Mouse (Mus musculus) megakaryocyte, adult 5-6 weeks (primary cell): ENCODE measurements around the gene Atg101. TPM values are rescaled to one million over a fixed set of nuclear protein-coding genes. Genes with fewer than 3 reads are reported as not detected.
A peak's percentile ranks its signal among the peaks of the same experiment; 100 is the strongest.

Experiments used
- ATAC-seq: 2 replicates; pipeline ENCODE4 v1.8.0; 2016; ENCODE audit warnings: mild to moderate bottlenecking, inconsistent platforms; ENCODE audit not compliant: poor library complexity, severe bottlenecking
- total RNA-seq, 2 experiments: library from RNA; stranded (forward) in 1 of 2; stranded (reverse) in 1 of 2; fragments of 153-499, 151-499 nt in 1 of 2; fragments of 221-1000, 200-1000 nt in 1 of 2; gene quantifications; 2 replicates each; pipeline versions ENCODE4 v1.2.3 to v1.2.4; 2015 to 2017

The Atg101 gene
- total RNA-seq (2015) = 8.2 and 12.1 TPM in 2 replicates
- 53.3 and 58.0 TPM in 2 replicates for total RNA-seq (2017)

DNA sequence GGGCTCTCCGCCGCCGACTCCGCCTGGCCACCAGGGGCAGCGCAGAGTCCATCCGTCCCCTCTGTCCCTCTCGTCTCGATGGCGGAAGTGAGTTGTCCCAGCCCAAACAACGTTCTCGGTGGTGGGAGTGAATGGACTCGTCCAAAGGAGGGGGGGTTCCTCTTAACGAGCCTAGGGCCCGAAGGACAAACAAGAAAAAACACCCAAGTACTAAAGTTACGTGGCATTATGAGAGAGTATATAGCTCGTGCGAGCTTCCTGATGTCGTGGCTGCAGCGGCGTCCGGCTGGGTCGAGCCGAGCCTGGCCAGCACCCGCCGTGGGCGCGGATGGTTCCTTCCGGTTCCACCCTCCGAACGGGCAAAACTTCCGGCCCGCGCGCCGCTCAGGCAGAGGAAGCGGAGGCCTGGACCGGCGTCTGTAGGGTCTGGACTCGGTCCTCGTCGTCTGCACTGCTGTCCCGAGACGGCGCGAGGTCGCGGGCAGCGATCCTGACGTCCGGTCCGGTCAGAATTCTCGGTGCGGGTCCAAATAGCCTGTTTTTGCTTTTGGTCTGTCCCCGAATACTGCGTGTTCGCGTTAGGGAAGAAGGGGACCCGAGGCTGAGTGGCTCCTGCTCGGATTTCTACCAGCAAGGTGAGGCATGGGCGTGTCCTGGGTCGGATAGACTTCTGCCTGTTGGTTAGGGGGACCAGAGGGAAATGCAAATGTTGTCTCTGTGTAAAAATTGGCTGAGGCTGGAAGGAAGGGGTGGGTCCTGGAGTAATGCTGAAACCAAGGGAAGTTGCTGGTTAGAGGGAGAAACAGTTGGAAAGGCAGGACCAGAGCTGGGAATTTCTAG lies at the start of gene Atg101:
Gene Atg101 (plus strand): TSS at position 362 of the 840 bp plus-strand sequence.
- peak; percentile 92 for ATAC-seq

DNA sequence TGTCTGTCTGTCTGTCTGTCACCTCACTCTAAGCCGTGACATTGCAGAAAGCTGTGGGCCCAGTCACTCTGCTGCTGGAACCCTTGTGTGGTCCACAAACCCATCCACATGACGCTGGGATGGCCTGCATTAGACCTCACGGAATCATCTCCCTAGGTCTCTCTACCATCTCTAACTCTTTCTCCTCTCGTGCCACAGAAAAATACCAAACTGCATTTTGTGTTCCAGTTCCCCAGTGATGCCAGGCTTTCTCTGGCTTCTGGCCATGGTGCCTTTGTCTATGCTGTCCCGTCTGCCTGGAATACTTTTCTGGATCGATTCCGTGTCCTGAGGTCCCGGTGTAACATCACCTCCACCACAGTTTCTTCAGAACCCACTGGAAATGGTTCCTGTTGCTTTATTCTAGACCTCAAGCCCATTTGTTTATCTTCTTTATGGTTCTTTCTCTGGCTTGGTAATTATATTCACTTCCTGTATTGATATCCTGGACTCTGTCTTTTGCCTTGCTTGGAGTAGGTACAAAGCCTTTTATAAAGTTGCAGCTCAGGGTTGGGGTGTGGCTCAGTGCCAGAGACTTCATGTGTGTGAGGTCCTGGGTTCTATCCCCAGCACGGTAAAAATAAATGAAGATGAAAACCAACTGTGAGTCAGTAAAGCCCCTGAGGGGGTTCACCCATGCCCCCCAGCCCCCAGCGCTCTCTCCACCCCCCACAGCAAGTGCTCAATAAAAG lies 49.3 kb upstream of the Atg101 start:
- no peak for ATAC-seq

DNA sequence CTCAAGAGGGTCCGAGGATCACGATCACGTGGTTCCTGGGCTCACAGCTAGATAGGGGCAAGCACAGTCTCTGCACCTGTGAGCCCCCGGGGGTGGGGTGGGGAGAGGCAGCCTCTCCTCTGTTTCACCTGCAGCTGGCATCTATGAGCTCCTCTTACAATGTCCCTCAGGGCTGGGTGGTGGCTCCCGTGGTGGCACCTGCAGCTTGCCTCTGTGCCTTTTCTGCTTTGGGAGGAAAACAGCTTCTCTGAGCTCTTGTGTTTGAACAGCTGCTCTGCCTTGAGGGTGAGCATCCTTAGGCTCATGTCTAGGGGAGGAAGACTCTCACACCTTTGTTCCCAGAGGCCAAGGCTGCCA lies 48.8 kb upstream of the Atg101 start:
- ATAC-seq = no peak

DNA sequence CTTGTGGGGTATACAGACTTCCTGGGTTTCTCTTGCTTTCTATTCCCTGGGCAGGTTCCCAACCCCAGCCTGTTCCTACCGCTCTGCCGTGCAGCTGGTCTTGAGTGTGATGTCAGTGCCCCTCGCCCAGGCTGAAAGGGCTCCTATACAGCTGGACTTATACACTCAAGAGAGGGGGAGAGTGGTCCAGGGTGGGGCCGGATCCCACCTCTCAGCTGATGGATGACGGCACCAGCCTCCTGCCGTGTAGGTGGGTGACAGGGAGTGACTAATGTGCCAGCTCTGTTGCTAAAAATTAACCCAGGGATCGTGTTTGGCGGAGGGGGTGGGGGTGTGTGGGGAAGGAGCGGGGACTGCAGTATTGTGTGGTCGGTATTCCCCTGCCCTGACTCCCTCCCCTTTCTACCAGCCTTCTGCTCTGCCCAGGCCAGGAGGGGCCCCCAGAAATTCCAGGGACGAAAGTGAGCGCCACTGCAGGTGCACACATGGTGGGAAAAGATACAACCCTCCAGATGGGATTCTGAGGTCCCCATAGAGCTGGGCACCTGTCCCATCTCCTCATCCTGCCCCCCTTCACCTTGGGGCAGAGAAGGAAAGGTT lies 48.2 kb upstream of the Atg101 start:
- ATAC-seq = no peak

DNA sequence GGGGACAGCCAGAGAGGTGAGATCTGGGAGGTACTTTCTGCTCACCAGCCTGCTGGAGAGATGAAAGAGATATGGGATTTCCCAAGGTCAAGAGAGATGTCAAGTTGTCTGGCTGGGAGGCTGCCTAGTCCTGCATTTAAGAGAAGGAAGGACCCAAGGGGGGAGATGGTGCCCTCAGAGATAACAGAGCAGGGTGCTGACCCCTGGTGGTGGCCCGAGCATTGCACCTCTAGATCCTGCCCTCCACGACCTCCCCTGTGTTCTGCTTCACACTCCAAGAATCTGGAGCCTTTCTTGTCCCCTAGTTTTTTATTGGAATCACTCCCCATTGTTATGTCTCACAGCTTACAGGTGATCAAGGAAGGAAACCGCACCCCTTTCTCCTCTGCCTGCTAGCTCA lies 47.2 kb upstream of the Atg101 start:
- peak; percentile 74 for ATAC-seq

DNA sequence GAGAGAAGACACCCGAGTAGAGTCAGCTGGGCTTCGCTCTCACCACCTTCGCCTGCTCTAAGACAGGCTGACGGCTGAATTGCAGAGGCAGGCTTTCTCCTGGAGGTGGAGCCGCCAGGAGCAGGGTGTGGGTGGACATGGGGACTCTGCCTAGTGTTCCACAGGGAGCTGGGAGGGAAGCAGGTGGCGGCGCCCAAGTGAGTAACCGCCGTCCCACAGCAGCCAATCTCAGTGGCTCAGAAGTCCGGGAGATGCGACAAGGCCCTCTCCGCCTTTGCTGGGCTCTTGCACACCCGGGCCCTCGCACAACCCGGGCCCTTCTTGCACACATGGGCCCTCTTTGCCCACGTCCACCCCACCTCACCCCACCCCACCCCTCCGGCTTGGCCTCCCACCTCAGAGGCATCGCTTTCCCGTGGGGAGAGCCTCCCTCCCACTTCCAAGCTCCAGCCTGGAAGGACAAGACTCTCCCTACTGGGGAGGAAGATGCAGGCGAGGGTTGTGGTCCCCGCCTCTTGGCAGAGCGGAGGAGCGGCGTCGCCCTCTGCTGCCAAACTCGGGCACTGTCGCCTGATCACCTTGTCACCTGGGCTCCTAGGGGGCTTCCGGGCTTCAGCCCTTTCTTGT lies 45.1 kb upstream of the Atg101 start:
- ATAC-seq = no peak

DNA sequence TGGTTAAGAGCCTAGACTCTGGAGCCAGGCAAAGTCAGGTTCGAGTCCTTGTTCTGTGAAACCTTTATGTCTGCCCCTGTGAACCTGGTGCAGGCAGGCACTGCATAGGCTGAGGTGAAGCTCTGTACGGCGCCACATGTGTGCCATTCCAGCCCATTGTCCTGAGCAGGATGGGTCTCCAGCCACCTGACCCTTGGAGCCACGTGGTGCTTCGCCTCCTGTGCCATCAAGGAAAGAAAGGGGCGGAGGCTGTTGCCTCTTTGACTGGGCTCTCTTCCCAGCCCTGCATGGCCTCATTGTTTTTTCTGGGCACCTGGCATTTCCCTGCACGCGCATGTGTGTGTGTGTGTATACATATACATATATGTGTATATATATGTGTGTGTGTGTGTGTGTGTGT lies 44.3 kb upstream of the Atg101 start:
- no peak for ATAC-seq

DNA sequence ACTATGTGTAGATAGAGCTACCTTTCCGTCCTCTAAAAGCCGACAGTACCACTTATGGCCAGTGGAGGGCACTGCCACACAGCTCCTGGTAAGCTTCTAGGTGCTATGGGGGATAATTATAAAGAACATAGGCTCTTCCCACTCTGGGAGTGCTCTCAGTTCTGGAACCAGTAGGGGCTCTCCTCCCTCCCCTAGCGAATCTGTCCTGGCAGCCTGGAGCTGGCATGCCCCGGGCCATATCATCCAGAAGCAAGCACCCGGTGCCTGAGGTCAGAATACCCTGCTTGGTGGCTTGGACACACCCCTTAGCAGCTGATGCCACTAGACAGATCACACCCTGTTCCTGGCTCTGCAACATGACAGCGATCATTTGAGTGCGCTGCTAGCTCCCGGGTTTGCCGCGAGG lies 43.3 kb upstream of the Atg101 start:
- peak; percentile 75 for ATAC-seq

DNA sequence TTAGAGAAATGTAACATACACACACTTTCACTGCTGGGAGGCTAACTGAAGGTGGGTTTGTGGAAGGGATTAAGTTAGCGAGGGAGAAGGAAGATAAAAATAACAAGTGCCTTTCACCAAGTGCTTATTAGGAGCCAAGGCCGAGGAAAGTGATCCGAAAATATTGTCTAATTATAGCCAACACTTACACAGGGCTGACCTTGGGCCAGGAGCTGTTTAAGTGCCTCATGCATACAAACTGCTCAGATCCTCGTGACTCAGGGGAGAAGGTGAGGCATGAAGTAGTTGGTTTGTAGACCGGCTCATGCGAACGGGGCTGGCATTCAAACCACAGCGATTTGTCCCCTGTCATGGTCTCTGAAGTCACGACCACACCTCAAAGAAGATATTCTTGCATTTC lies 42.8 kb upstream of the Atg101 start:
- ATAC-seq = no peak

DNA sequence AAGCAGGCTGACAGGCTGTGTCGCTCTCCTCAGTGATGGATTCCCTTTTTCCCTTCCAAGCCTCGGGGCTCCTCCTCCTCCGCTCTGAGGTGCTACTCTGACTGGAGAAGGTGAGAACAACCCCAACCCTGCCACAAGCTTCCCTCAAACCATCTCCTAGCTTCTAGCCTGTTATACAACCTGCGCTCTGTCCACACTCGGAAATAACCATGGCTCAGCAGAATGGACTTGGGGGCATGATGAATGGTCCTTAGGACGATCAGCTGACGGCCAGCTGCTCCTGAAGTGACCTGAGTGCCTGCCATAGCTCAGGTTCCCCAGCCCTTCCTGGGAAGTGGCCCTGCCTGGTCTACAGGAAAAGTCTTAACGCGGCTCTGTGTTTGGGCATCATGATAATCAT lies 42.2 kb upstream of the Atg101 start:
- no peak for ATAC-seq

DNA sequence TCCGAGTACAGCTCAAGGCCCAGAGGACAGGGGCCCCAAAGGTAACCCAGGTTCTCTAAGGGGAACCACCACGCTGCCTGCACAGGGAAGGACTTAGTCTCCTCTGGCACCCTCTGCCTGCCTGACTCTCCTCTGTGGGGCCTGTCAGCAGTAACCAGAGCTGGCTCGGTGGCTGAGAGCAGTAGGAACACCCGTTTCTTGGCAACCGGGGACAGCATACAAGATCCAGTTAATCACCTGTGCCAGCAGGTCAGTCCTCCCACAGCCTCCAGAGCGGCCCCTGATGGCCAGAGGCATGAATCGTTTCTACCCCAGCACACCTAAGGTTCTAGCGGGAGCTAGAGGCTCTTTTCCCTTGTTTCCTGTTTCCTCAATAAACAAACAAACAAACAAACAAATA lies 41.4 kb upstream of the Atg101 start:
- no peak for ATAC-seq

DNA sequence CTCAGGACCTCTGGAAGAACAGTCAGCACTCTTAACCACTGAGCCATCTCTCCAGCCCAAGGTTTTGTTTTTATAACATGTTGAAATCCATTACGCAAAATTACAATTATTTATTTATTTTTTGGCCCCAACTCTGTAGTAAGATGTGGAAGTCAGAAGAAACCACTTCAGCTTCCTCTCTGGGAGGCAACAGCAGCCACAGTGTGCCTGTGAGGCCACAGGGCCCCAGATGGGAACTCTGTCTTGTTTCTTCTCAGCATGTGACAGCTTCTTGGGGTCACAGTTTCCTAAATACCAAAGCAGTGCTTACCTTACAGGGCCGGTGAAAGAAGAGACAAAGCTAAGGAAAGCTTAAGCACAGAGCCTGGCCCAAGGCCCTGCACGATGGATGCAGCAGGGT lies 40.1 kb upstream of the Atg101 start:
- ATAC-seq = peak; percentile 44

DNA sequence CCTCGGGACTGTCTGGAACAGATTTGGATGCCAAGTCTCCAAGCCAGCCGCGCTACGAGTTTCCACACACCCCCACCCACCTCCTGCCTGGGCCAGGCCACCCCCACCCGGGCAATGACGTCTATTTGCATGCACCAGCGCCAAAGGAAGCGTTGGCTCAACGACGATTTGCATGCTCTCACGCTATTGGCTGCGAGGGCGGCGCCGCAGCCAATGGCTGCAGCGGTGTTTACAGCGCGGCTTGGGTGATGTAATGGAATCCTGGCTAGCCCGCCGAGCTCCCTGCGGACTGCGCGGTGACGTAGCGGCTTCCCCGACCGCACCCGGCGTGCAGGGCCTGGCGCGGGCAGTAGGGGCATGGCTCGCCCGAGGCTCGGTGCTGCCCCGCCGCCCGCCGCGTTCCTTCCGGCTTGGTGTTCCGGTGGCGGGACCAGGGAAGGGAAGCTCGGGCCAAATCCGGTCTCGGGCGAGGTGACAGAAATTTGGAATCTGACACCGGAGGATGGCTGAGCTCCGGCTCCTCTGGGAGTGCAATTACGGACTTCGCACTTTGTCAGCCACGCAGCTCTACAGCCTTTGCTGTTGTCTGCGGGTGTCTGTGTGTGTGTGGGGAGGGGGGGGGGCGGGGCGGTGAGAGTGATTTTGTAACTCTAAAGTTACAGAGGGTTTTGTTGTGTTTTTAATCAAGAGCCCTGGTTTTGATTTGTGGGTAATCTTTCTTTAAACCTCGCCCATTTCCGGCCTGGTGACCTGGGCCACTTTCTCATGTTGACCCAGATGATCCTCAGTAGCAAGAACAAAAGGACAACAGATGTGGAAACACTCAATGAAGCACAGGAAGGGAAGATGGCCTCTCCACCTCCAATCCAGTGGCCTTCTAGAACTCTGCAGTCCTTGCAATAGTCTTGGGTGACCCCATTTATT lies 37.6 kb upstream of the Atg101 start:
- peak; percentile 92 for ATAC-seq

DNA sequence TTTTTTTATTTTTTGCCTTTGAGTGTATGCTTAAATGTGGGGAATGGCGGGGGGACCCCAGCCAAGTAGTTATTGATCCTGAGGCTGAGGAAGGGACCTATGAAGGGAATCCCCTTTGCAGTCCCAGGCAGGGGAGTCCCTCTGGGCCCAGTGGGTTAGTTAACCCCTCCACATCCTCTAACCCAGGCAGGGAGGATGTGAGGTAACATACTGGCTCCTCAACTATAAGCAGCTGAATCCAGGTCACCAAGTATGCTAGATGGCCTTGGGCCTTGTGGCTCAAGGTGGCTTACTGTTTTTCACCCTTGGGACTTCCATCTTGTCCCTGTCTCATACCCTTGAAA lies 36.9 kb upstream of the Atg101 start:
- no peak for ATAC-seq

DNA sequence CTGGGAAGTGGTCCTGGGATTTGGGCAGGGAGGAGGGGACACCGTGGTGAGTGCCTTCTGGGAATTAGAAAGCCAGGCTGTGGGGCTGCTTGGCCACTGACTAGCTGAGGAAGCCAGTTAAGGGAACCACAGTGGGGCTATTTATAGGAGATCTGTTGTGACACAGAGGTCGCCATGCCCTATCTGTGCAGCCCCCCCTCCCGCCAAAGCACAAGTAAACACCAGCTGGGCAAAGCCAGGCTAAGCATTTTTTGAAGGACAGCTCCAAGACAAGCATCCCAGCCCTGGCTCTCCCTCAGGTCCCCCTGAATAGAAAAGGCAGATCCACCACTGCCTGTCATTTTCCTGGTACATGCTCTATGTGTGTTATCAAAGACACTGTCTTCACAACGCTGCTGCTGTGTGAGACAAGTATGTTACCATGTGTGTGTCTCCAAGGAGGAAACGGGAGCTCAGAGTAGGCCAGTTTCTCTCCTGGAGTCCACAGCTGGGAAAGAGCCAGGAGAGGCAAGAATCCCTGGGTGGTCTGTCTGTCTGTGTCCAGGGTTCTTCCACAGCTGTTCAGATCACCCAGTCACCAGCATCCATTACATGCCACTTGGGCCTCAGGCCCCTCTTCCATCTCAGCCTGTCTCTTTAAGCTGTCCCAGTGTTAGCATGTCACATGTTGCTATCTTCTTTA lies 35.9 kb upstream of the Atg101 start:
- ATAC-seq = no peak

DNA sequence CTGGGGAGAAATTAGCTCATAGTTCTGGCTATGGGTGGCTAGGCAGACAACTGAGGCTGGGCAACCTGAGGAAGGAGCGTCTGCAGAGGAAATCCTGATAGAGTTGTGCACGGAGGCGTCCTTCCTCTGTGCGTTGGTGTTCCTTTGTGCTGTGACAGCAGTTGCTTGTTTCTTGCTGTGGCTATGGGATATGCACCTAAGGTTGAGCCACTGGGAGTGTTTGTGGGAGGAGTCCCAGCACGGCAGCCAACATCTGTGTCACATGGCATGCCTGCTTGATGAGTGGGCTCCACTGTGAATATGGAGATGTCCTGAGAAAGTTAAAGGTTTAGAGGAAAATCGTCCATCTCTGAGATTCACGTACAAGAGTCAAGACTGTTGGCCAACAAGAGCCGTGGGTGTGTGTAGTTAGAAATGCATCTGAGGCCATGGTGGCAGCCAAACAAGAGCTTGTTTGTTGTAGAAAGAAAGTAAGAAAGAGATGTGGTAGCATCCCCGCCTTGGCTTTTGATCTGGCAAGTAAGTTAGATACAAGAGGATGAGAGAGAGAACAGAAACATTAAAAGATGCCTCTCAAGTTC lies 33.8 kb upstream of the Atg101 start:
- no peak for ATAC-seq

DNA sequence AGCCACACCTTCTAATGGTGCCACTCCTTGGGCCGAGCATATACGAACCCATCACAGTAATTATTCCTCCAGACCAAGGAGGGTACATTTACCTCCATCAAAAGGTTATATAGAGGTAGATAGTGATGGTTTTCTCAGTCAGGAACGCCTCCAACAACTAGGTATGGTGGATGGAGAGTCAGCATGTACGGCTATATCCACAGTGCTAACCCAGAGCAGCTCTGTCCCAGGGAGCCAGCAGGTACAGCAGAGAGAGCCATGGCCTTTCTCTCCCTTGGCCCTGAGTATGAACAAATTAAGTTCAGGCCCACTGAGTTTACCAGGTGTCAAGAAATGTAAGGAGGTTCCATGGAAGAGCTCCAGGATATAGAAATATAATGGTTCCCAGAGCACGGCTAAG lies 32.1 kb upstream of the Atg101 start:
- no peak for ATAC-seq

DNA sequence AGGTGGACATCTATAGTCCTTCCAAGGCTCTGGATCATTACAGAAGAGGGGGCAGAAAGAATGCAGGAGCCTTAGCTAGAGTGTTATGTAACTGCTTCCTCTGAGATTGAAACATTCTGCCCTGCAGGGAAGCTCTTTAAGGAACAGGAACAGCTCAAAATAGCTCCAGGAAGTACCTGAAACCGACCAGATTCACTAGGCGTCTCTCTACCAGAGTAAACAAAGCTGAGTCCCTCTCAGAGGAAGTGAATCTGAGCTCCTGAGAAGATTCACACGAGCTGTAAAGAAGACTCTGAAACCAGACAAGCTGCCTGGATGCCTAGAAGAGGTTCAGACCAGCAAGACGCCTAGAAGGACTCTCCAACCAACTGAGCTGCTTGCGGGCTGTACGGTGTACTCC lies 31.5 kb upstream of the Atg101 start:
- ATAC-seq = peak; percentile 55

DNA sequence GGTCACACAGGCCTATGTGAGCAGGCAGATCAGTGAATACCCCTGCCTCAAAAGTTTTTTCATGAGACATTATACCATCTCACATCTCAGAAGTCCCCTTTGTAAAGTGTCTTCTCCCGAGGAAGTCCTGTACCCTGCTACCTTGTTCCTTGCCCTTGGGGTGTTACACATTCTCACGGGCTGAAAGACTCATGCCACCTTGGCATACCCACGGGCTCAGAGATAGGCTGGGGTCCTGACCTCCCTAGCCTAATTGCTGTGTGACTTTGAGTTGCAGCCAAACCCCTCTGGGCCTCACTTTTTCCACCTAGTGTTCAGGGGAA lies 30.5 kb upstream of the Atg101 start:
- ATAC-seq = no peak
